Mouse (Mus musculus) small intestine, adult 2 months (tissue): Measurements from ENCODE around the gene Fndc7.

Experiments used
- CTCF ChIP-seq: fragments of 200-500 bp; IDR thresholded peaks from 2 replicates; pipeline ENCODE4 v1.5.1; 2012; ENCODE audit warnings: low read depth, mild to moderate bottlenecking, control low read depth, inconsistent platforms, low read length, moderate library complexity, mixed read lengths; ENCODE audit not compliant: insufficient replicate concordance, insufficient read length; ENCODE audit errors: extremely low read depth
- POLR2A ChIP-seq: fragments of 200-500 bp; IDR thresholded peaks from 2 replicates; pipeline ENCODE4 v1.6.1; 2012; ENCODE audit warnings: low read depth, mild to moderate bottlenecking, control low read depth, inconsistent platforms, low read length, moderate library complexity

GRCm38 (mm10) chr3:108836931-108837330 lies 52.9 kb downstream of the Fndc7 start:
- no peak for TF ChIP-seq CTCF
- TF ChIP-seq POLR2A, result no peak
